Mouse (Mus musculus): ENCODE data around the gene 4930432K21Rik.

- TF ChIP-seq POLR2AphosphoS2 (IDR thresholded peaks at IDR 0.05; ENCODE audit: insufficient read length, low read depth): peak; percentile 60
- TF ChIP-seq POLR2A (IDR thresholded peaks at IDR 0.05; ENCODE audit: insufficient read length, low read depth): peak; percentile 61
- no peak for TF ChIP-seq MYOG (IDR thresholded peaks at IDR 0.05; ENCODE audit: control insufficient read depth in 1 of 3, insufficient read depth in 1 of 3, insufficient read length in 2 of 3, low read depth in 2 of 3)
- no peak for TF ChIP-seq MYOD1 (IDR thresholded peaks at IDR 0.05; ENCODE audit: control insufficient read depth in 1 of 3, insufficient read length in 2 of 3, low read depth in 2 of 3)
- no peak for TF ChIP-seq TCF12 (IDR thresholded peaks at IDR 0.05; ENCODE audit: insufficient read depth, poor library complexity, severe bottlenecking)
- no peak for TF ChIP-seq USF1 (IDR thresholded peaks at IDR 0.05; ENCODE audit: low read depth)
- TF ChIP-seq E2F4 (IDR thresholded peaks at IDR 0.05; ENCODE audit: insufficient read depth): no peak
- TF ChIP-seq REST (IDR thresholded peaks at IDR 0.05; ENCODE audit: insufficient read depth, insufficient read length): no peak
These were observed 49.5 kb downstream of the 4930432K21Rik start for GRCm38 (mm10) chr8:84197141-84197921.
